Mouse (Mus musculus): Measurements from ENCODE around the gene Crlf2.

DNA sequence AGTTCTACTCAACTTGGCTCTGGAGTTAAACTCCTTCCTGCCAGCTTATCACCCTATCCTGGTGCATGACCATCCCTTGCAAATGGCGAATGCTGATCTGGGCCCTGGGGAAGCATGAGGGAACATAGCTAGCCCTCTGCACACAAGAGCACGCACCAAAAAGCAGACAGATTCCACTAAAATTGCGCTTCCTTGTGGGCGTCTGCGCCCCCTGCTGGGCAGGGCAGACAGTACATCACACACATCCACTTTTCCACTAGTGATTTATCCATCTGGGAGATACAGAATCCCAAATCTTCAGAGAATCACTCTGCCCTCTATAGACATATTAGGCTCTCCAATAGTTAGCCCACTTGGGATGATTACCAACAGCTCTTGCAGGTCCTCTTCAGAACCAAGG is 37.9 kb upstream of the Crlf2 start:
- TF ChIP-seq GATA1 (IDR thresholded peaks at IDR 0.05; ENCODE audit: borderline replicate concordance, low read length) (no peak), FLI1 (IDR thresholded peaks at IDR 0.05; ENCODE audit: low read length) (no peak)
